Mouse (Mus musculus) MEL (cell line): ENCODE results near the gene Wdr34.

Experiments
- CHD2 ChIP-seq: IDR thresholded peaks from 2 replicates; pipeline ENCODE4 v1.6.1; 2011; ENCODE audit warnings: low read length, improper control_type of control experiment
- CTCF ChIP-seq, 3 experiments: IDR thresholded peaks in 2 of 3; conservative IDR thresholded peaks in 1 of 3; 2 replicates each; pipeline ENCODE4 v1.5.1; 2011 to 2012; ENCODE audit warnings: low read length in 3 of 3, low read depth in 2 of 3, mild to moderate bottlenecking in 2 of 3, improper control_type of control experiment in 1 of 3, inconsistent platforms in 1 of 3, mixed read lengths in 1 of 3, moderate library complexity in 1 of 3; ENCODE audit not compliant: control insufficient read depth in 1 of 3, insufficient read depth in 1 of 3, poor library complexity in 1 of 3, severe bottlenecking in 1 of 3
- E2F4 ChIP-seq: IDR thresholded peaks from 2 replicates; pipeline ENCODE4 v1.6.1; 2011; ENCODE audit warnings: low read depth, low read length, improper control_type of control experiment, borderline replicate concordance
- MAZ ChIP-seq: IDR thresholded peaks from 2 replicates; pipeline ENCODE4 v1.6.1; 2012; ENCODE audit warnings: low read depth, mild to moderate bottlenecking, inconsistent platforms, low read length, improper control_type of control experiment
- POLR2A ChIP-seq, 2 experiments: IDR thresholded peaks; 2 replicates each; pipeline ENCODE4 v1.6.1; 2011 to 2012; ENCODE audit warnings: low read length in 2 of 2, mild to moderate bottlenecking in 2 of 2, control low read depth in 1 of 2, improper control_type of control experiment in 1 of 2, low read depth in 1 of 2, moderate library complexity in 1 of 2; ENCODE audit not compliant: control insufficient read depth in 1 of 2, insufficient read depth in 1 of 2, poor library complexity in 1 of 2
- SMC3 ChIP-seq: IDR thresholded peaks from 2 replicates; pipeline ENCODE4 v1.6.1; 2011; ENCODE audit warnings: low read depth, low read length, improper control_type of control experiment
- TCF12 ChIP-seq: IDR thresholded peaks from 2 replicates; pipeline ENCODE4 v1.6.1; 2014; ENCODE audit warnings: low read depth, mild to moderate bottlenecking, inconsistent platforms, low read length, improper control_type of control experiment, moderate library complexity

DNA sequence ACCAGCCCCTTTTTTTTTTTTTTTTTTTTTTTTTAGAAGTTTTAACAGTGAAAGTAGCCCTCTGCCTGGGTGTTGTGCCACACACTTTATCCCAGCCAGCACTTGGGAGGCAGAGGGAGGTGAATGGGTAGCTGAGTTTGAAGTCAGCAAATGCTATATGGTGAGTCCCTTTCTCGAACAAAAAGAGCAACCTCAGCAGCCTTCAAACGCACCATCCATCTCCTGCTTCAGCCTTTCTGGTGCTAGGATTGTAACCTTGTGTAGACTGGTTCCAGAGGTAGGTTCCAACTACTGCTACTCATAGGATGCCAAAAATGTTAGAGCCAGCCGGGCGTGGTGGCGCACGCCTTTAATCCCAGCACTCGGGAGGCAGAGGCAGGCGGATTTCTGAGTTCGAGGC lies 27.8 kb upstream of the Wdr34 start:
- no peak for TF ChIP-seq CHD2
- TF ChIP-seq MAZ: no peak
- no peak for TF ChIP-seq SMC3
- TF ChIP-seq CTCF (IDR thresholded peaks at IDR 0.05 in 2 of 3, conservative IDR thresholded peaks at IDR 0.05 in 1 of 3; ENCODE audit: control insufficient read depth in 1 of 3, insufficient read depth in 1 of 3, low read depth in 2 of 3, low read length in 3 of 3, poor library complexity in 1 of 3, severe bottlenecking in 1 of 3): no peak
- no peak for TF ChIP-seq POLR2A (IDR thresholded peaks at IDR 0.05; ENCODE audit: control insufficient read depth in 1 of 2, insufficient read depth in 1 of 2, low read depth in 1 of 2, low read length in 2 of 2, poor library complexity in 1 of 2)
- TF ChIP-seq TCF12: no peak
- TF ChIP-seq E2F4: no peak
